Mouse (Mus musculus): ENCODE data around the gene Htra2.

Gene Htra2

DNA sequence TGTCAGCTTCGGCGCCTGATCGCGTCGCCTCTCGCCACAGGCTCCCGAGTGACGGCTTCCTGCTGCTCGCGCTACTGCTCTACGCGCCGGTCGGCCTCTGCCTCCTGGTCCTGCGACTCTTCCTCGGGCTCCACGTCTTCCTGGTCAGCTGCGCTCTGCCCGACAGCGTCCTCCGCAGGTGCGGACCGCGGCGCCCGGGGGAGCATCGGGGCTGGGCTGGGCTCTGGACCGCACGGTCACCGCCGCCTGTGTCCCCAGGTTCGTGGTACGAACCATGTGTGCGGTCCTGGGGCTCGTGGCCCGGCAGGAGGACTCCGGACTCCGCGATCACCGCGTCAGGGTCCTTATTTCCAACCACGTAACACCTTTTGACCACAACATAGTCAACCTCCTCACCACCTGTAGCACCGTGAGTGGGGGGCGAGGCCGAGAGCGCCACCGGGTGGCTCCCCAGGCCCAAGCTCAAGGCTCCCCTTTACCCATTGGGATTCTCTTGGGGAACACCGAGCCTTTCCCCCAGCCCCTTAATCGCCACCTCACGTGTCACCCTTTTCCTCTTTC lies at the start of gene Htra2:
Gene Htra2, minus strand, starts transcription at position 403 of the 561 bp plus-strand sequence.
- DNase-seq: peak; percentile 43 to 67

DNA sequence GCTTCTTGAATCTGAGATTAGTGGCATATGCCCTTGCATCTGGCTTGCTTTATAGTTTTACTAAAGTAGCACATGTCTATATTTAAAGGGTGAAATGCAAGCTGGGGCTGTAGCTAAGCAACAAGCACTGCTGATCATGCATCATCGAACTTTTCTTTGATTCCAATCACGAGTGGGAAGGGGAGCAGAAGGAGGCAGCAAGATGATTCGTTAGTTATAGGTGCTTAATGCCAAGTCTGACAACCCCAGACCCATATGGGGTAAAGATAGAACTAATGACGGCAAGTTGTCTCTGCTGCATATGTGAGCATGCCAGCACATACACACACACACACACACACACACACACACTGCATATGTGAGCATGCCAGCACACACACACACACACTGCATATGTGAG lies 49.1 kb upstream of the Htra2 start:
- no peak for DNase-seq

DNA sequence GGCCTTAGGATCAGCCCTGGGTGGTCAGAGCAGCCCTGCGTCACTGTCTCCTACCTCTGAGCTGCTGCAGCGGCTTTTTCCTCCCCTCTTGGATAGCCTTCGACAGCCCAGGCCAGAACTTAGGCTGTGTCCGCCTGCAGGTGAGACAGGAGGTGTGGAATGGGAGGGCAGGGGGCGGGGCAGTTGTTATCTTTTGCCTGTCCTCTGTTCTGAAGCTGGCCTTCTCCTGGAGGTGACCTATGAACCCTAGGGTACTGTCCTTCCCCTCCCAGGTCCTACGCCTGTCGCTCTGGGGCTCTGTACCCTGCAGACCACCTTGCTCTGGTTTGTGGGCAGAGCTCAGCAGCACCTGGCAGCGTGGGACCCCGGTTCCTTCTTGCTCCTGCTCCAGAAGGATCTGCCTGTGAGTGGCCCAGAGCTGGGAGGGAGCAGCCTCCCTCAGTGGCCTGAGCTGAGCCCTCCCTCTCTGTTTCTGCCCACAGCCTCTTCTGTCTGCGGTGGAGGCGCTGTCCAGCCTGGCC lies 48.1 kb upstream of the Htra2 start:
- DNase-seq: no peak

DNA sequence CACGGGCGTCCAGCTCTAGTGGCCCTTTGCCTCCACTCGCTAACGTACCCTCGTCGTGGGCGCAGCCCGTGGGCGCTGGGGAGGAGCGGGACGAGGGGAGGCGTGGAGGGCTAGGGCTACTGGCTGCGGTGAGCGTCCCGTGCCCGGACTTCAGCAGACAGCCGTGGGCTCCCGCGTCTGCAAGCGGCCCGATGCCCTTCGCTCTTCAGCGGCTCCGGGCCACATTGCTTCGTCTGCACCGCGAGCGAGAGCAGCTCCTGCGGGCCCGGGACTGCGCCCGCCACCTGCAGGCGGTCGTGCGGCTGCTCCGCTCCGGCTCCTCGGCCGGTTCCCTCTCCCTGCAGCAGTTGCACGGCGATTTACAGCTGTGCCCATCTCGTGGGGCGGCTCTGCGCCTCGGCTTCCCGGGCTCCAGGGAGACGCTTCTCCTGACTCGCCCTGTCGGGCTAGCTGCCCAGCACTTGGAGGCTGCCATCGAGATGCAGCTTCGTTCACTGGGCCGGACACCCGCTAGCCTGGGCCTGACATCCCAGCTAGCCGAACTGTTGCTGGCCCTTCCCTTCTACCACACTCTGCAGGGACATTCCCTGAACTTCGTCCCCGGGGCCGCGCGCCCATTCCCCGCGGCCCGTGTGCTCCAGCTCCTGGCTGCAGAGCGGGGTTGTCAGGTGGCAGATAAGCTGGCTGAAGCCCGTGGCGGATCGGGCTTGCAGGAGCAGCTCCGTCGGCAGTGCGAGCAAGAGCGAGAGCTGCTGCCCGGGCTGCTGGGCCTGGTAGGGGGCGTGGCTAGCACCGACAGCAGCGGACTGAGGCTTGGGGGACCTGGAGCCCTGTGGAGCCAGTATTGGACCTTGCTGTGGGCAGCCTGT lies 46.8 kb upstream of the Htra2 start:
- DNase-seq: peak; percentile 79 to 87

DNA sequence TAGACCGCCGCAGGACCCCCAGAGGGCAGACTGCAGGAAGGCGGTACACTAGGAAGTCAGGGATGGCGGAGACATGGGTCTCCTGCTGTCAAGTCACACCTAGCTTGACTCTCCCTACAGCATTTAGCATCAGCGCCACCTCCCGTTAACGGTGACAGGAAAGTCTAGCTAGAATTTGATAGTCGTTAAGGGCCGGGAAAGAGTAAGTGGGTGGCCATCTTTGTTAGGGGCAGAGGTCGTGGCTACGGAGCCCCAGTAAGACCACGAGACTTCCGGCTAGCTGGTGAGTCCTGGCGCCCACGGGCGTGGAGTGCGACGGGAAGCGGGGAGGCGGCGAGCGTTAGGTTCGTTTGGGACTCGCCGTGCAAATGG lies 46.2 kb upstream of the Htra2 start, which contains the start of the genes Ccdc142 and Gm42688:
Gene Ccdc142, plus strand, starts transcription at position 286 of the 372 bp plus-strand sequence.
Gene Gm42688, plus strand, starts transcription at position 302 of the 372 bp plus-strand sequence.
- peak; percentile 90 to 95 for DNase-seq

DNA sequence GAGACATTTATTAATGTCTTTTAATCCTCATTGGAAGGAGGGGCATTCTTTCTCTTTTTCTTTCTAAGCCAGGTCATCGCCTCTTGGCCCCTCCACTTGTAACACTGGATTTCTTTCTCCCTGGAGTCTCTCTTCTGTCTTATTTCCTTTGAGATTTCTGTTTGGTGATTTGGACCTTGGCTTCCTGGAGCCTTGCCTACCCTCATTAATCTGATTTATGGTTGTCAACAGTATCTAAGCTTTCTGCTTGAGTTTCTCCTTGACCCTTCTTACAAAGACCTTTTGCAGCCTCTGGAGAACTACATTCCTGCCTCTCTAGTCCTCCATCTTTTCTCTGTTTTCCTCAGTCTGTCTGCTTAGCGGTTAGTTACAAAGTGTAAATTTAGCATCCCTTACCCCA lies 43.3 kb upstream of the Htra2 start:
- peak in 1 of 2 experiments; percentile 37 for DNase-seq

DNA sequence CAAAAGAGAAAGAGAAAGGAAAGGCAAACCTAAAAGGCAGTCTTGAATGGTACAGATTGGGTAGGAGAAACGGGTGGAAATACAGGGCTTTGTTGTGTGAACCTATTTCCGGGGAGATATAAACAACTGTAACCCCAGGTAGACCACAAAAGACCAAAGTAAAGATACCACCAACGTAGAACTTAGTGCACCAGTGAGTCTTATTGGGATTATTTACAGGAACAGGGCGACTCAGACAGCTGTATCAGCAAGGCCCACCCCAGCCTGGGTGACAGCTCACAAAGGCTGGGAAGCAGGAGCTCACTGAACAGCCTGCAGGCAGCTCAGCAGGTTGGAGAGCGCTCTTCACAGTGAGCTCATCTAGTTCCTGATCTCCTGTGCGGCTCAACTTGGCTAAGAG lies 40.9 kb upstream of the Htra2 start:
- no peak for DNase-seq

DNA sequence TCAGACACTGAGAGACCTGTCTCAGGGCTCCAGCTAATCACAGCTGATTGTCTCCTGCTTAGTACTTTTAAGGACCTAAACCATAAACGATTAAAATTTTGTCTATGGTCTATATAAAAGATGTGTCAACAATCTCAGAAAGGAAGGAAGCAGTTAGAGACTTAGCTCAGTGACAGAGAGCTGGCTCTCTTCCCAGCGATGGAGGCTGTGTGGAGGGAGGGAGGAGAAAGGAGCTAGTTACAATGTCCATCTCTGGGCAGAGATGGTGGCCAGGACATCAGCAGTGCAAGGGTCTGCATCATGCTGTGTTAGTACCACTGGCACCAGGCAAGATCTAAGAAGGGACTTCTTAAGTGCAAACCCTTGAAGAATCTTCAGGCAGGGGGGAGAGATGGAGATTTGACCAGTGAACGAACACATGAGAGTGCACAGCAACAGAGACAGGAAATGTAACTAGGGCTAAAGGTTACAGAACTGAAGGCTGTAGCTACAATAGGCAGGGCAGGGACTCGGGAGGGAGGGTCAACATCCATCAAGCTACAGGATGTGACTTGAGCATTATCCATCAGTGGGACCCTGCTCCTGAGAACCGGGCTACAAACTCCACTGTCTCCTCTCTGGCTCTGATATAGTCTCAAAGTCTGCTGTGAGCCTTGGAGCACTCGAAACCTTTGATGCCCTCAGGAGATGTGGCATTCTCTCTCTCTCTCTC lies 37.5 kb upstream of the Htra2 start:
- peak; percentile 71 to 75 for DNase-seq

DNA sequence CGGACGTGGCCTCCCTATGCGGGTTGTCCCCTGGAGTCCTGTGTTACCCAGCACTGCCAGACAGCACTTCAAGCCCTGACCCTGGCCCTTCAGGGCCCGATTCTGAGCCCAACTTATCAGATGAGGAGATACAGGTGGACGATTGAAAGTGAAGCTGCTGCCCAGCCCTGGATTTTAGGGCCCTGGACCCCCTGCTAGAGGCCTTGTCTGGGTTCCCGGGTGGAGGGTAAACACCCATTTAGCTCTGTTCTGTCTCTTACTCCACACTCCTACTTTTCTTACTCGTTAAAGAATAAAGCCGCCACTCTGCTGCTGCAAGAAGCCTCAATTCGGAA lies 32.8 kb upstream of the Htra2 start:
- no peak for DNase-seq

DNA sequence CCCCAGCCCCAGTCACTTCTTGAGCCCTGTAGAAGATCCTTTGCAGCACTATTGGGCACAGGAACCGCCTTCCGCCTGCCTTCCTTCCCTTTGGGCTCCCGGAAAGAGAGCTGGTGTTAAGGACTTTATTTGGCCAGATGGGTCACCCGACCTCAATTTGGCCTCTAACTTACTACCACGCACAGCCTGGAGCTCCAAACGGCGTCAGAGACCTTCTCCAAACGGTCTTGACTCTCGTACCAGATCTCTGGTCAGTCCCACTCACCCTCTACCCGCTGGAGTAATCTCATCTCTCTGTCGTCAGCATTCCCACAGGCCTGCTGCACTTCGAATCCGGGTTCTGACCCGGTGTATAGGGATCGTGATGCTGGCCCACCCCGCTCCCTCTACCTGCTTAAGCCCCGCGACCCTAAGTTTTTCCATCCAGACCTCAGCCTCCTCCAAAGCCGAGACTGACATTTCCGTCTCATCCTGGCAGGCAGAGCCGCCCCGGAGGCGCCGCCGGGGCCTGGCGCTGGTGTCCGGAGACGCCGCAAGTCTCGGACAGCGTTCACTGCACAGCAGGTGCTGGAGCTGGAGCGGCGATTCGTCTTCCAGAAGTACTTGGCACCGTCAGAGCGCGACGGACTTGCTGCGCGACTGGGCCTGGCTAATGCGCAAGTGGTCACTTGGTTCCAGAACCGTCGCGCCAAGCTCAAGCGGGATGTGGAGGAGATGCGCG lies 32.3 kb upstream of the Htra2 start:
- peak; percentile 44 to 64 for DNase-seq

DNA sequence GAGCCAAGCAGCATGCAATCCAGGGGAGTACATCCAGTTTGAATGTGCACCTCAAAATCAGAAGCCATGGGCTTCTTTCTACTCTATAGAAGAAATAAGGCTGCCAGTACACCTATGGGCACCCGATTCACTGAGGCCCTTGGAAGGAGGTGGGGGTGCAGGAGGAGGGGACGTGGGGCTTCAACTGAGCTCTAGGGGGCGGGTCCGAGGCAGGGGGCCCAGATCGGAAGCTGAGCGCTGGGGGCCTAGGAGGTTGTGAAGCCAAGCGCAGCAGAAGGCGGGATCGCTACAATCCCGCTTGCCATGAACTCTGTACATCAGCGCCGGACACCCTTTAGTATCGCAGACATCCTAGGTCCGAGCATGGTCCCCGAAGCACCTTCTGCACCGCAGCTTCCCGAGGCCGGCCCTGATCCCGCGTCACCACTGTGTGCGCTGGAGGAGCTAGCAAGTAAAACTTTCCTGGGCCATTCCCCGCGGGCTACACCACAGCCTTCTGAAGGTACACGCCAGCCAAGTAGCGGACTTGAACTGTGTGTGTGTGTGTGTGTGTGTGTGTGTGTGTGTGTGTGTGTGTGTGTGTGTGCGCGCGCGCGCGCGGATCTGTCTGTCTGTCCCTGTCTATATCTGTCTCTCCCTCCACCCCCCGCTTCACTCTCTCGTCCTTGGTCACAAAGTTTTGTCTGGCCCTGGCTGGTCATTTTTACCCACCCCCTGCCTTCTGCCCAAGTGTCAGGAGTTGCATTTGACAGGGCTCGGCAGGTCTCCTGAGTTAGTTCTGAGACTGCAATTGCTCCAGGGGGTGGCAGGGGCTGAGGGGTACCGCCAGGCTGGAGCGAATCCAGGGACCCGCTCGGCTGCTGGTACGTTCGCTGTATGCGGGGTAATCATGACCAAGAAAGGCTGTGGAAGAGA lies 31.3 kb upstream of the Htra2 start, which contains the start of gene Lbx2:
Gene Lbx2, plus strand, starts transcription at position 247 of the 915 bp plus-strand sequence.
- peak; percentile 34 to 49 for DNase-seq

DNA sequence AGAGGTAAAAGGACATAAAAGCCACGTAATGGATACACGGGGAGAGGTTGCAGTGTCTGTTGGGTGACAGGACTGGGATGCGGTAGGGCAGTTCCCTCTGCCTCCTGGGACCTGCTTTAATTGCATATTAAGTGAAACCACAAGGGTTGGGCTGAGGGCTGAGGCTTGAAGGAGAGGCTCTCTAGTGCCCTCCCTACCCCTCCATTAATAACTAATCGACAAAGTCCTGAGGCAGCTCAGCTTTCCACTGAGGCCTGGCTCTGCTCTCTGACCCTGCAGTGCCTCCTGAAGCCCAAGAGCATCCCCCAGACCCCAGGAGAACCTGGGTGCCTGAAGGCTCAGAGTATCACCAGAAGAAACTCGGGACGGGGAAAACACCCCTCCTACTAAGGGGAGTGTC lies 29.4 kb upstream of the Htra2 start:
- DNase-seq: peak; percentile 18 to 26

DNA sequence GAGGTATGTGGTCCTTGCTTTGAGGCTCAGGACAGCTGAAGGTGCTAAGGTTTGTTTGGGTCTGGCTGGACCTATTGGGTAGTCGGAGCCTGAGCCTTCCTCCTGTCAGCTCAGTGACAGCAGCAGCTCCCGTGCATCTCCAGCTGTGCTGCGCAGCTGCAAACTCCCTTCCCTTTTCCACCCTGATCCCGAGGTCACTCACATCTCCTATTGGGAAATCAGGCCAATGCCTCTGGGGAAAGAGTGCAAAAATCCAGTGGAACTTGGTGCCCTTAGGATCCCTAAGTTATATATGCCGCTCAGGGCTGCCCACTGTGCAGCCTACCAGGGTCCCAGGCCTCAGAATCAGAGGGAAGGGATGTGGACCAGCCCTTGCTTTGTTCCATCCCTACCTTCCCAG lies 28.4 kb upstream of the Htra2 start:
- DNase-seq: no peak

DNA sequence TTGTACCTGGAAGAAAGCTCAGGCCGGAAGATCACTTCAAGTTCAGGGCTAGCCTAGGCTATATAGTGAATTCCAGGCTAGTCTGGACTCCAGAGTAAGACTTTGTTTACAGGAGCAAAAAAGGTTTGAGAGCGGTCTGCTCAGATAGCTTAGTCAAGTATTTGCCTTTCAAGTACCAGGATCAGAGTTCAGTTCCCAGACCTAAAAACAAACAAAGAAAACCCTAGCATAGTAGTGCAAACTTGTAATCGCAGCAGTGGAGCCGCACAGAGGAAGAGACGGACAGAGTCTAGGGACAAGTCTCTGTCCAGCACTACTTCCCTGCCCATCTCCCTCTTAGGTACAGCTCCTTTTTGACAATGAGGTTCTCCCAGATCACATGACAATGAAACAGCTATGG lies 25.1 kb upstream of the Htra2 start:
- DNase-seq: no peak

DNA sequence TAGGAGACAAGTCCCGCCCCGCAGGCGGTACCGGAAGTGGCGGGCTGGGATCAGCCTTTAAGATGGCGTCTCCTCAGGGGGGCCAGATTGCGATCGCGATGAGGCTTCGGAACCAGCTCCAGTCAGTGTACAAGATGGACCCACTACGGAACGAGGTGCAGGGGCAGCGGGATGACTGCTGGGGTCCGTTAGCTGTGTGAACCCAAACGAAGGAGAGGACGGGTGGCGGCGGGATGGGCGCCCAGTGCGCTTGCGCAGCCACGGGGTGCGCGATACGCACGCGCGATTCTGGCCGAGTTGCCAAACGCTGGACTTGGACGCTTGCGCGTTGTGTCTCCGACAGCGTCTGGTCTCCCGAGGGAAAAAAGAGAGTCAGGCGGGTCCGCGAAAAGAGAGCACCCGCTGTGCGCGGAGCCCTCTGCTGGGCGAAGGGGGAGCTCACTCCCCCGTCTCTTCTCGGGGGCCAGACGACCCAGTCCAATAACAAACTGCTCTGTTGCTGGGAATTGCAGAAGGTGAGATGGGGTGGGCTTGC lies 23.3 kb upstream of the Htra2 start:
- peak; percentile 100 for DNase-seq

DNA sequence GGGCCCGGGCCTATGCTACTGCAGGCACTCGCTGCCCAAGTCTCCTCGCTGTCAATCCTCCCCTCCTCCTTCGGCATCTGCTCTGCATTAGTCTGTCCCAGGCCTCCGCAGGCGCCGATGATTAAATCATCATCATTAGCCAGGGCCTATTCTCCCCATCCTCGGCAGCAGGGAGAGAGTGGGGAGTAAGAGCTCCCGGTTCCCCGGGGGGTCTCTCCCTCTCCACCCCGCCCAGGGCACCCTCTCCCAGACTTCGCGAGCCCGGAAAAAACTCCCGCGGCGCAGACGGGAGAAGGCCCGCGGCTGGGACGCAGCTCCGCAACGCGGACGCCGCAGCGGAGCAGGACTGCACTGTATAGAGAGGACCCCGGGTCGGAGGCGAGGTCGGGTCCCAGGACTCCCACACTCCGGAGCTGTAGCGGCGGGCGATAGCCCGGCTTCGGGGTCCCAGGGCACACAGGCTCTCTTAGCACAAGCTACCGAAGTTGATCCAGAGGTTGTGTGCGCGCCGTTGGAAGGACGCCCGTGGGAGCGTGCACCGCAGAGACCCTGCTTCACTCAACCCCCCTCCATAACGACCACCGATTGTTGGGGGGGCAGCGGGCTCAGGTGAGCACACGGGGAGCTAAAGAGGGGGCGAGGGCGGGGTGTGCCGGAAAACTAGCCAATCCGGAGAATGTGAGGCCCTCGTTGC lies 22.7 kb upstream of the Htra2 start, which contains the start of gene Pcgf1:
Gene Pcgf1, plus strand, starts transcription at position 240 of the 694 bp plus-strand sequence.
- DNase-seq: peak in 1 of 2 experiments; percentile 67

DNA sequence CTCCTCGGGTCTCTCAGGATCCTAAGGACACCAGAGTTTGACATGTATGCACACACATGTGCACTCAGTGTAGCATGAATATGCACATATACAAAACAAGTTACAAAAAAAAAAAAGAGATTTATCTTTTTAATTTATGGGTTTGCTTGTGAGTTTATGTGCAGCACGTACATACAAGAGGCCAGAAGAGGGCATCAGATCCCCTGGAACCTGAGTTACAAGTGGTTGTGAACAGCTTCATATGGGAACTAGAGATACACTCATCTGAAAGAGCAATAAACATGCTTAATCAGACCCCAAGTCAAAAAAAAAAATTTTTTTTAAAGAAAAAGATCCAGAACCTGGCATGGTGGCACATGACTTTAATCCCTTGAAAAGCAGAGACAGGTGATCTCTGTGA lies 19.9 kb upstream of the Htra2 start:
- peak in 1 of 2 experiments; percentile 37 for DNase-seq

DNA sequence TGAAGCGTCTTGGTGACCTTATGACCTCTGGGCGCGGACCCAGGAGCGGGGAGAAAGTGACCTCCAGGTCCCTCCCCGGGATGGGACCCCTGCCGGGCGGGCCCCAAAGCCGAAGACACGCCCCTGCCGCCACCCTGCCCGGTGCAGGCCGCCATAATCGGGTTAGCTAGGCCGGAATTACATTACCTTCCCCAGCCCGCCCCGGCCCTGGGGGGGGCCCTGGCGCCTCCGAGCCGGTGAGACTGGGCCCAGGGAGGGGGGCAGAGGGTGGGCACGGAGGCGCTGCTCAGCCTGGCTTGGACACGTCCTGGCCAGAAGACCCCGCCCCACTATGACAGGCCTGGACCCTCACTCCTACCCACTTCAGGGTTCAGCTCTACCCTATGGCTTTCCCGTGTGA lies 16.1 kb upstream of the Htra2 start:
- DNase-seq: no peak

DNA sequence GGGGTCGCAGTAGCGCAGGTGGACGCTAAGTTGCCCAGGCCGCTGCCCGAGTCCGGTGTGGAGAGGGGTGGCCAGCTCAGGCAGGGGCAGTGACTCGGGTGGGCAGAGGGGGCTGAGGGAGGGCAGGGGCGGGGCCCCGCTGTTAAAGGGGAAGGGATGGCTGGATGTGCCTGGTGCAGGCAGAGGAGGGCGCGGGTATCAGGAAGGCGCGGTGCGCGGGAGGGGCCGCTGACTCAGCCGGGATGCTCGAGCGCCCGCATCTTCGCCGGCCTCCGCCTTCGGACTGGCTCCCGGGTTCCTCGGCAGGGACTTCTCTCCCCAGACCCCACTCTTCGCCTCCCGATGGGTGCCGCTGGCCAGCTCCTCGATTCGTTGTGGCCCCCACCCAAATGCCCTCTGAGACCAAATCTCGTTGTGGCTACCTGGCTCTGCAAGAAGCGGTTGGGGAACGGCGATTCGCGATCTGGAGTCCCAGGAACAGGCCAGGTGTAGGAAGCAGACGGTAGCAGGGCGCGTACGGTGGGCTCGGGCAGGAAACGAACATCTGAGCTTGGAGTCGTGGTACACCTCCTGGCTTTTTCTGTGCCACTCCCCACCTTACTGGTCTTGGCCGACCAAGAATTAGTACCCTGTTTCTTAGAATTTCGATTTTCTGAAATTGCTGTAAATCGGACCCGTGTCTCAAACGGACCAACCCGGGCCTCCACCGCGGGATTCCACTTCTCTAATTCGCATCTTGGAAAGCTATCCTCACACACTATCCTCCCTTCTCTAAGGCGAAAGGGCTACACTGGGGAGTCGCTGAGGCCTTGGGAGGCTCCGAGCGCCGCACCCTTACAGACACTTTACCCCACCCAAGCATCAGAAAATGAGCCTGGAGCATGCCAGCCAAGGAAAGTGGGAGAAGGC lies 15.5 kb upstream of the Htra2 start:
- peak; percentile 46 to 71 for DNase-seq

DNA sequence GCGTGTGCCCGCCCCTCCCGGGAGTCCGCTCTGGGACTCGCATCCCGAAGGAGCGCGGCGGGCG lies 15.0 kb upstream of the Htra2 start, which contains the start of gene Tlx2:
Gene Tlx2, minus strand, starts transcription at position 47 of the 64 bp plus-strand sequence.
- DNase-seq: no peak
